Mouse (Mus musculus) G1E (cell line): ENCODE measurements around the gene Satb1. TPM values are rescaled to one million over a fixed set of nuclear protein-coding genes. Genes with fewer than 3 reads are reported as not detected.

Experiments used
- ATAC-seq: 2 replicates; pipeline ENCODE4 v1.8.0; 2016; ENCODE audit warnings: mild to moderate bottlenecking; ENCODE audit not compliant: insufficient number of reproducible peaks, poor library complexity, low FRiP score, severe bottlenecking; ENCODE audit errors: extremely low read depth
- DNase-seq: peaks from one replicate; pipeline ENCODE4 v3.0.0; 2012; ENCODE audit warnings: low spot score
- H3K27me3 ChIP-seq: 2 replicates; pipeline ENCODE4 v1.6.1; 2012; ENCODE audit warnings: mild to moderate bottlenecking, low read length, inconsistent platforms; ENCODE audit not compliant: insufficient read depth
- H3K36me3 ChIP-seq: replicated peaks from 2 replicates; pipeline ENCODE3; 2012; ENCODE audit warnings: mild to moderate bottlenecking, inconsistent platforms
- H3K4me1 ChIP-seq: 2 replicates; pipeline ENCODE4 v1.6.1; 2012; ENCODE audit warnings: low read depth, low read length, inconsistent platforms, mixed read lengths; ENCODE audit not compliant: insufficient read depth
- H3K4me3 ChIP-seq: 2 replicates; pipeline ENCODE4 v1.5.1; 2012; ENCODE audit warnings: low read depth, mild to moderate bottlenecking, inconsistent platforms, low read length, moderate library complexity, mixed read lengths
- H3K9me3 ChIP-seq: replicated peaks from 2 replicates; pipeline ENCODE4 v1.6.1; 2012; ENCODE audit warnings: inconsistent platforms
- CTCF ChIP-seq: IDR thresholded peaks from 2 replicates; pipeline ENCODE4 v1.5.1; 2012; ENCODE audit warnings: low read depth, low read length, inconsistent platforms, mixed read lengths
- GATA1 ChIP-seq: IDR thresholded peaks from 2 replicates; pipeline ENCODE4 v1.6.1; 2012; ENCODE audit warnings: borderline replicate concordance, low read length, inconsistent platforms, mixed read lengths
- GATA2 ChIP-seq: IDR thresholded peaks from 2 replicates; pipeline ENCODE4 v1.6.1; 2012; ENCODE audit warnings: low read depth, low read length, inconsistent platforms, borderline replicate concordance
- POLR2AphosphoS5 ChIP-seq: IDR thresholded peaks from 2 replicates; pipeline ENCODE4 v1.6.1; 2012; ENCODE audit warnings: low read depth, low read length, inconsistent platforms; ENCODE audit not compliant: insufficient replicate concordance
- TAL1 ChIP-seq: conservative IDR thresholded peaks from 2 replicates; pipeline ENCODE4 v1.6.1; 2012; ENCODE audit warnings: low read depth, low read length, inconsistent platforms, mixed read lengths
- polyA plus RNA-seq: library from polyadenylated mRNA; stranded (reverse); fragments of >175 nt; gene quantifications from 2 replicates; pipeline ENCODE4 v1.2.3, GENCODE M21; 2012
- total RNA-seq, 2 experiments: library from RNA; stranded (forward) in 1 of 2; stranded (reverse) in 1 of 2; fragments of 200-1000 nt in 1 of 2; fragments of >200 nt in 1 of 2; fragmentation: Nextera tagmentation in 1 of 2; gene quantifications; 2 replicates each; pipeline ENCODE4 v1.2.3; 2014 to 2017

Gene Satb1
- total and polyA plus RNA-seq, 3 experiments: 0.22 TPM; not detected in 2

DNA sequence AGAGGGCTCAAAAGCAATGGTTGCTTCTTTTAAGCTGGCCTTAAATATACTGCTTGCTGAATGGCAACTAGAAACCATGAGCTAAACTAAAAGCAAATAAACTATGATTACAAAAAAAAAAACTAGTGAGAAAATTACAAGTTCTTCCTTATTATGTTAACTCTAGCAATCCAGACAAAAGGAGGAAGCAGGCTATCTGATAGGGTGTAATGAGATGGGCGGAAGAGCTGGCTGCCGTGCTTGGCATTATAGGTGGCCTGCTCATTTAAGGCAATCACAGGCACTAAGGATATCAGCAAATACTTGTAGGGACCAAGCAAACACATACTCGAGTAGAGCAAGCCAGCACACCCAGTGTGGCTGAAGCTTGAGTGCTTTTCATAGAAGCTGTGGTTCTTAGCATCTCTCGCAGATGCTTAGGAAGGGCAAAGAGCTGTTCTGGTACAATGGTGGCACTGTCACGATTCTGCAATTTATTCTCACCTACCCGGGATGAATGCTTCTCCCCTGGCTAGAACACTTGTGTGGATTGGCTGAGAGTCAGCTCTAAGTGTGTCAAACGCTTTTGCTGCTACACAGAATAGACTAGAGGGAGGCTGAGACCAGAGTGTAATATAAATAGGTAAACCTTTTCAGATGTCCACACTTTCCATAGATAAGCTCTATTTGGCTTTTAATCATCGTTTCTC, 49.4 kb downstream of the Satb1 start:
- Histone ChIP-seq H3K4me3 (no peak overlapping the region), H3K4me1 (no peaks in the 10 kb centered on the region), H3K36me3 (no peaks in the 10 kb centered on the region), H3K9me3 (peaks cover 40% of the 10 kb centered on the region), H3K27me3 (no peaks in the 10 kb centered on the region)
- no peak for TF ChIP-seq CTCF
- TF ChIP-seq POLR2AphosphoS5: no peak
- ATAC-seq (no peak), DNase-seq (no peak)

DNA sequence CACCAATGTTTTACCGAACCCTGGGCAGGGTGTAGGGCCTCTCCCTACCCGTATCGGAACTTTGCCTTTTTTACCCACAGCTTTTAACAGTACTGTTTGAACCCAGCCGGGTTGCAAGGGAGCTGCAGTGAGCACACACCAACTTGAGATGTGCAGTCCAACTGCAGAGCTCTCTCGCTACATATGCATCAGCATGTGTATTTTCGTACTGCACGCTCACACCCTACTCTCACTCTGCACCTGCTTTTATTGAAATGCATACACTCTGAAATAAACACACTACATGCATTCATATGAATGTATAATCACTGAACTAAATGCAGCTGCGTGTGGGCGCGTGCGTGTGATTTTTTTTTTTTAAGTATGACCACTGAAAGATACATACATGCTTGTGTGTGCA, 53.1 kb downstream of the Satb1 start:
- Histone ChIP-seq H3K9me3 (peaks cover 31% of the 10 kb centered on the region), H3K36me3 (no peaks in the 10 kb centered on the region), H3K4me1 (no peaks in the 10 kb centered on the region), H3K4me3 (no peak overlapping the region), H3K27me3 (no peaks in the 10 kb centered on the region)
- ATAC-seq: no peak
- DNase-seq: no peak
- TF ChIP-seq GATA1 (no peak), POLR2AphosphoS5 (no peak)

DNA sequence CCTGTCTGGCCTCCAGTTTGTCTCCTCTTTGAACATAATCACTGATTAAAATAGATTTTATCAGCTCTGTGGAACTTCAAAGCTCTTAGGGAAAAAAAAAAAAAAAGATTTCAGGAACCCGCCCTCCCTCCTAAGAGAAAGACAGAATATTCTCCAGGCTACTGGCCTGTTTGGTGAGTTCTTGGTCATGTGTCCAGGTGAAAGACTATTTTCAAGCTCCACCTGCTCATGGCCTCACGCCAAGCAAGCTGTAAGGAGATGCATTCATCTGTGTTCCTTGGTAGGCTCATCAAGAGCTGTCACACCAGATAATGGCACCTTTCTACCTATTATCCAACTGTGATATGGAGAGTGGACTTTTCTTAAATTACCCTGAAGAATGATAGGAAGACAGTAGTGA, 54.1 kb downstream of the Satb1 start:
- H3K9me3 ChIP-seq: peaks cover 26% of the 10 kb centered on the region
- no peak for ATAC-seq
- no peak for TF ChIP-seq GATA2
- TF ChIP-seq POLR2AphosphoS5: no peak
- no peak for TF ChIP-seq GATA1
- TF ChIP-seq TAL1: no peak
- TF ChIP-seq CTCF: no peak

DNA sequence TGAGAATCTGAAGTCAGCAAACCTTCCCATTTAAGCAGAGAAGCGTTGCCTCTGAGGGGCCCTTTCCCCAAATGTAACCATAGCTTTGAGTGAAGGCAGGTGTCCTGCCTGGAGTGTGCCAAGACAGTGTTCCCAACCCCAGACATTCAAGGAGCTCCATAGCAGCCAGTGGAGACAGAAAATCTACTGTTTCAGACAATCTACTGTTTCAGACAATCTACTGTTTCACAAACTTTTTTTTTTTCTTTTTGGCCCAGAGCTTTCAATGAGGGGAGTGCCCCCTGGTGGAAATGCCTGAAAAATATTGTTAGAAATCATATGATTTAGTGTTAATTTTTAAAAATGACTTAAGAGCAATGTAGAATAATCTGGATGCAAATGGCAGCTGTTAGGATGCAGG, 55.3 kb downstream of the Satb1 start:
- DNase-seq: no peak
- H3K9me3 ChIP-seq: peaks cover 21% of the 10 kb centered on the region
- TF ChIP-seq TAL1: no peak
- TF ChIP-seq GATA1: no peak
- no peak for TF ChIP-seq CTCF
- no peak for TF ChIP-seq POLR2AphosphoS5
- no peak for TF ChIP-seq GATA2
- no peak for ATAC-seq
- no peaks in the 10 kb centered on the region for H3K4me1 ChIP-seq
- H3K27me3 ChIP-seq: no peaks in the 10 kb centered on the region
- no peak overlapping the region for H3K4me3 ChIP-seq
- no peaks in the 10 kb centered on the region for H3K36me3 ChIP-seq

More for the DNA sequence above, 54.1 kb downstream of the Satb1 start:
- no peaks in the 10 kb centered on the region for H3K27me3 ChIP-seq
- H3K4me3 ChIP-seq: no peak overlapping the region
- DNase-seq: no peak
- H3K4me1 ChIP-seq: no peaks in the 10 kb centered on the region
- H3K36me3 ChIP-seq: no peaks in the 10 kb centered on the region

- ATAC-seq (no peak), DNase-seq (no peak)
- Histone ChIP-seq H3K4me3 (no peak overlapping the region), H3K4me1 (no peaks in the 10 kb centered on the region), H3K9me3 (peaks cover 16% of the 10 kb centered on the region), H3K36me3 (no peaks in the 10 kb centered on the region), H3K27me3 (no peaks in the 10 kb centered on the region)
- TF ChIP-seq CTCF: no peak
- TF ChIP-seq GATA1: no peak
- TF ChIP-seq GATA2: no peak
- TF ChIP-seq TAL1: no peak
- TF ChIP-seq POLR2AphosphoS5: no peak
Observed at GRCm38 (mm10) chr17:51775070-51775881, 57.8 kb downstream of the Satb1 start.

DNA sequence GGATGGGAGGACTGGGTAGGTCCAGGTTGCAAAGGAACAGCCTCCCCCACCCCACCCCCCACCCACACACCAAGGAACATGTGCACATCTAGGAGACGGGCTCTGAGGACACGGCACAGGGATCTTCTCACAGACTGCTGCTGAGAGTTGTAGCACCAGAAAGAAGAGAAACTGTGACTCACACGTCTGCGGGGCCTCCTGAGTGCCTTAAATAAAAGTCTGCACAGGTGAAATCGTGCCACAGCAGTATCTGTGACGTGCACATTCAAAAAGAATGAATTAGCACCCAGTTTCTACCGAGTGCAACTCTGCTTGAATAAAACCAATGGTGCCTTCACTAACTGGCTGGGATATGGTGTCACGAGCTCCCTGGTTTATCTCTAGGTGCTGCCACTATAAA, 69.5 kb downstream of the Satb1 start:
- no peaks in the 10 kb centered on the region for H3K27me3 ChIP-seq
- peaks cover 41% of the 10 kb centered on the region for H3K9me3 ChIP-seq
- TF ChIP-seq GATA1 (no peak), GATA2 (no peak), CTCF (no peak), POLR2AphosphoS5 (no peak), TAL1 (no peak)
- ATAC-seq (no peak), DNase-seq (no peak)
- no peaks in the 10 kb centered on the region for H3K4me1 ChIP-seq
- H3K4me3 ChIP-seq: no peak overlapping the region
- no peaks in the 10 kb centered on the region for H3K36me3 ChIP-seq
